Mouse (Mus musculus): Measurements from ENCODE around the gene Rbfox1. TPM values are rescaled to one million over a fixed set of nuclear protein-coding genes. Genes with fewer than 3 reads are reported as not detected.

Gene Rbfox1
- polyA plus RNA-seq, 1 experiment from 2014 or later = 125 TPM

DNA sequence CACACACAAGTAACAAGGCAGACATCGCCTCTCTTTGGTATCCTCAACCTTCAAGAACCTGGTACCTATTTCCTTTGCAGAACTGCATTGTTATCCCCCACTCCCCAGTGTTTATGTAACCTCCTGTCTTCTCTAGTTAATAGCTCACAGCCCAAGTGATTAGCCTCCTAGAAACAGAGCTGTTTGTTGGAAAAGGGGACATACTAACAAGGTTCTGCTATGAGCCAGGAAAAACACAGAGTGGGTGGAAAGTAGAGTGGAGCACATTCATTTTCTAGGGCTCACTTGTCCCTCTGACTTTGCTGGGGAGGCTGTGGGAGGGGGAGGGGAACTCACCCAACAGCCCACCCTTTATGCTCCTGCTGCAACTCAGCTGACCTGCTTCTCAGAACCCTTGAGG, 114.9 kb downstream of the Rbfox1 start:
- Histone ChIP-seq H3K4me3 (replicated peaks; ENCODE audit: low read depth, low read length) (no peak overlapping the region), H3K4me2 (ENCODE audit: low read length) (no peak overlapping the region), H3K9ac (replicated peaks; ENCODE audit: low read length) (no peak overlapping the region), H3K4me1 (ENCODE audit: control insufficient read depth, insufficient read depth, low read length) (0 out of 2 replicates have a peak, but pooled peaks cover 3% of the 10 kb centered on the region), H3K27me3 (ENCODE audit: control insufficient read depth, insufficient read depth, low read length) (no peaks in the 10 kb centered on the region), H3K9me3 (ENCODE audit: control insufficient read depth, low read length) (no peaks in the 10 kb centered on the region), H3K27ac (replicated peaks; ENCODE audit: low read depth, low read length) (no peak overlapping the region), H3K36me3 (ENCODE audit: control insufficient read depth, insufficient read depth, low read length) (no peaks in the 10 kb centered on the region)
- DNase-seq (no peak), ATAC-seq (ENCODE audit: low FRiP score, low TSS enrichment) (no peak)
- WGBS = 84% methylated on average over 1 of the region's 1 CpGs

DNA sequence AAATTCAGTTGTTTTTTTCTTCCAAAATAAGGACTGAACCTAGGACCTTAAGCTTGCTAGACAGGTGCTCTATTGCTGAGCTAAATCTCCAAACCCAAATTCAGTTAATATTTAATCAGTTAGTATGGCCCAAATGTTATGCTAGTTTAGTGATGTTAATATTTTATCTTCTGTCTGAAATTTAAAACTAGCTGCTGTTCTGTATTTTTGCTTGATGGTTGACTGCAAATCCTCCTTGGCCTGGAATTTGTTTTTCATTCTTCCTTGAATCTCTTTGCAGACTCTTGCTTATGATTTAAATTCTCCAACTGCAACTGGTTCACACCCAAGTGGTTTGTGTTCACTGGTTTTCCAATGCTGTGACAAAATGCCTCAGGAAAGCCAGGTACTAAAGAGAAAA, 121.8 kb downstream of the Rbfox1 start:
- DNase-seq (no peak), ATAC-seq (ENCODE audit: low FRiP score, low TSS enrichment) (no peak)
- Histone ChIP-seq H3K27me3 (ENCODE audit: control insufficient read depth, insufficient read depth, low read length) (no peaks in the 10 kb centered on the region), H3K27ac (replicated peaks; ENCODE audit: low read depth, low read length) (no peak overlapping the region), H3K4me2 (ENCODE audit: low read length) (no peak overlapping the region), H3K36me3 (ENCODE audit: control insufficient read depth, insufficient read depth, low read length) (no peaks in the 10 kb centered on the region), H3K9ac (replicated peaks; ENCODE audit: low read length) (no peak overlapping the region), H3K4me1 (ENCODE audit: control insufficient read depth, insufficient read depth, low read length) (no peaks in the 10 kb centered on the region), H3K9me3 (ENCODE audit: control insufficient read depth, low read length) (no peaks in the 10 kb centered on the region), H3K4me3 (replicated peaks; ENCODE audit: low read depth, low read length) (no peak overlapping the region)

DNA sequence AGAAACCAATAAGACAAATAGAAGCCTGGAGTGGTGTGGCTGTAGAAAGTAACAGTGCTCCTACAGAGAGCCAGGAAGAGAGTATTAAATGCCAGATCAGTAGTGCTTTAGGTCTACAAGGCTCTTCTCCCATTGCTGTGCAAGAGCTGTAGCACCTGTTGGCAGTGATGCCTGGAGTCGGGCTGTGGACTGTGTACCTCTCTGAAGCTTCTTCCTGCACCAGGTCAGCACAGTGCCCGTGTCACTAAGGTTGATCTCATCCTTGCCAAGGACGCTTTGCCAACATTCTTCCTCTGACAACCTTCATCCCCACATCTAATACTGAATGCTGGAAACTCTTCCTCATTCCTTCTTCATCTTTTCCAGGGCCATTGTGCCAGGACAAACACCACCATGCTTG, 127.7 kb downstream of the Rbfox1 start:
- H3K4me2 ChIP-seq (ENCODE audit: low read length) = no peak overlapping the region
- ATAC-seq (ENCODE audit: low FRiP score, low TSS enrichment) (no peak), DNase-seq (no peak)
- H3K9me3 ChIP-seq (ENCODE audit: control insufficient read depth, low read length) = no peaks in the 10 kb centered on the region
- no peak overlapping the region for H3K4me3 ChIP-seq (replicated peaks; ENCODE audit: low read depth, low read length)
- no peak overlapping the region for H3K9ac ChIP-seq (replicated peaks; ENCODE audit: low read length)
- 87% methylated on average over 3 of the region's 3 CpGs for WGBS
- no peaks in the 10 kb centered on the region for H3K36me3 ChIP-seq (ENCODE audit: control insufficient read depth, insufficient read depth, low read length)
- no peak overlapping the region for H3K27ac ChIP-seq (replicated peaks; ENCODE audit: low read depth, low read length)
- no peaks in the 10 kb centered on the region for H3K27me3 ChIP-seq (ENCODE audit: control insufficient read depth, insufficient read depth, low read length)
- H3K4me1 ChIP-seq (ENCODE audit: control insufficient read depth, insufficient read depth, low read length) = no peaks in the 10 kb centered on the region

GRCm38 (mm10) chr16:6018639-6019038, 133.5 kb downstream of the Rbfox1 start:
- Histone ChIP-seq H3K4me2 (ENCODE audit: low read length) (no peak overlapping the region), H3K27ac (replicated peaks; ENCODE audit: low read depth, low read length) (no peak overlapping the region), H3K9ac (replicated peaks; ENCODE audit: low read length) (no peak overlapping the region), H3K4me1 (ENCODE audit: control insufficient read depth, insufficient read depth, low read length) (0 out of 2 replicates have a peak, but pooled peaks cover 6% of the 10 kb centered on the region), H3K36me3 (ENCODE audit: control insufficient read depth, insufficient read depth, low read length) (no peaks in the 10 kb centered on the region), H3K4me3 (replicated peaks; ENCODE audit: low read depth, low read length) (no peak overlapping the region), H3K27me3 (ENCODE audit: control insufficient read depth, insufficient read depth, low read length) (no peaks in the 10 kb centered on the region), H3K9me3 (ENCODE audit: control insufficient read depth, low read length) (no peaks in the 10 kb centered on the region)
- DNase-seq = peak; percentile 91
- no peak for ATAC-seq (ENCODE audit: low FRiP score, low TSS enrichment)
- WGBS = 49% methylated on average over 5 of the region's 5 CpGs

GRCm38 (mm10) chr16:6019361-6019760, 134.2 kb downstream of the Rbfox1 start:
- Histone ChIP-seq H3K9ac (replicated peaks; ENCODE audit: low read length) (no peak overlapping the region), H3K4me3 (replicated peaks; ENCODE audit: low read depth, low read length) (no peak overlapping the region), H3K27ac (replicated peaks; ENCODE audit: low read depth, low read length) (no peak overlapping the region), H3K9me3 (ENCODE audit: control insufficient read depth, low read length) (no peaks in the 10 kb centered on the region), H3K4me1 (ENCODE audit: control insufficient read depth, insufficient read depth, low read length) (0 out of 2 replicates have a peak, but pooled peaks cover 6% of the 10 kb centered on the region), H3K36me3 (ENCODE audit: control insufficient read depth, insufficient read depth, low read length) (no peaks in the 10 kb centered on the region), H3K27me3 (ENCODE audit: control insufficient read depth, insufficient read depth, low read length) (no peaks in the 10 kb centered on the region), H3K4me2 (ENCODE audit: low read length) (no peak overlapping the region)
- 40% methylated on average over 1 of the region's 1 CpGs for WGBS
- DNase-seq = no peak
- ATAC-seq (ENCODE audit: low FRiP score, low TSS enrichment) = no peak

DNA sequence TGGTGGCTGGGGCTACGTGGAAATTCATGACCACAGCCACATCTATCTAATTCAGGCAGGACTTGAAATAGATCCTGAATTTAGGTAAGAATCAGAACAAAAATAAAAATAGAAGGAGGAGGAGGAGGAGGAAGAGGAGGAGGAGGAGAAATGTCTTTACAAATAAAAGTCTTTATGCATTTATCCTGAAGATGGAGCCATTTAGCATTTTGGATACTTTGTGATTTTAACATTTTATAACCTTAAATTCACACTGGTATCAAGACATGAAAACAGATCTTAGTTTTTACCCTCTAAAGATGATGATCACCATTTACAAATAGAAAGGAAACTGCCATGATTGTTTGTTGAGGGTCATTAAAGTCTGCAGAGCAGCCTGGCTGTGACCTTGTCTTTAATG, 146.1 kb downstream of the Rbfox1 start:
- Histone ChIP-seq H3K4me2 (ENCODE audit: low read length) (no peak overlapping the region), H3K27me3 (ENCODE audit: control insufficient read depth, insufficient read depth, low read length) (no peaks in the 10 kb centered on the region), H3K9me3 (ENCODE audit: control insufficient read depth, low read length) (no peaks in the 10 kb centered on the region), H3K36me3 (ENCODE audit: control insufficient read depth, insufficient read depth, low read length) (no peaks in the 10 kb centered on the region), H3K4me1 (ENCODE audit: control insufficient read depth, insufficient read depth, low read length) (no peaks in the 10 kb centered on the region; the same call in 1 of the 2 replicates), H3K27ac (replicated peaks; ENCODE audit: low read depth, low read length) (no peak overlapping the region), H3K4me3 (replicated peaks; ENCODE audit: low read depth, low read length) (no peak overlapping the region), H3K9ac (replicated peaks; ENCODE audit: low read length) (no peak overlapping the region)
- 76% methylated on average over 1 of the region's 1 CpGs for WGBS
- no peak for DNase-seq
- no peak for ATAC-seq (ENCODE audit: low FRiP score, low TSS enrichment)

DNA sequence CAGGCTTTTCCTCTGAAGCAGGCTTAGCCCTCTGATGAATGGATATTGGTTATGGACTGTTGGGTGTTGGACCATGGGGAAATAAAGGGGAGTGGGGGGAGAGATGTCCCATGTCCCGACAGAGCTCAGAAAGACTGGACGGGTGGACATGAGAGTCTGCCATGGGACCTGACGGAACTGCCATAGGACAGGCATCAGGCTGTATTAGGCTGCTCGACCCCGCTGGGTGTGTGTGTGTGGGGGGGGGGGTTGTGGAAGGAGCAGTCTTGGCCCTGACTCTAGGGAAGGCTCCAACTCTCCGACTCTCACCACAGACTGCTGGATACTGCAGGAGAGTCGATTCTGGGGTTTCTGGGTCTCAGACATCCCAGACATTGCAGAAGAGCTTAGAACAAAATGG, 147.4 kb downstream of the Rbfox1 start:
- Histone ChIP-seq H3K4me2 (ENCODE audit: low read length) (no peak overlapping the region), H3K36me3 (ENCODE audit: control insufficient read depth, insufficient read depth, low read length) (no peaks in the 10 kb centered on the region), H3K9ac (replicated peaks; ENCODE audit: low read length) (no peak overlapping the region), H3K27me3 (ENCODE audit: control insufficient read depth, insufficient read depth, low read length) (no peaks in the 10 kb centered on the region), H3K9me3 (ENCODE audit: control insufficient read depth, low read length) (no peaks in the 10 kb centered on the region), H3K4me3 (replicated peaks; ENCODE audit: low read depth, low read length) (no peak overlapping the region), H3K27ac (replicated peaks; ENCODE audit: low read depth, low read length) (no peak overlapping the region), H3K4me1 (ENCODE audit: control insufficient read depth, insufficient read depth, low read length) (peaks cover 8% of the 10 kb centered on the region; the same call in 1 of the 2 replicates)
- ATAC-seq (ENCODE audit: low FRiP score, low TSS enrichment) (no peak), DNase-seq (no peak)
- WGBS = 90% methylated on average over 7 of the region's 7 CpGs

- DNase-seq (no peak), ATAC-seq (ENCODE audit: low FRiP score, low TSS enrichment) (no peak)
- Histone ChIP-seq H3K4me3 (replicated peaks; ENCODE audit: low read depth, low read length) (no peak overlapping the region), H3K4me2 (ENCODE audit: low read length) (no peak overlapping the region), H3K27me3 (ENCODE audit: control insufficient read depth, insufficient read depth, low read length) (no peaks in the 10 kb centered on the region), H3K4me1 (ENCODE audit: control insufficient read depth, insufficient read depth, low read length) (peaks cover 8% of the 10 kb centered on the region; the same call in 1 of the 2 replicates), H3K9me3 (ENCODE audit: control insufficient read depth, low read length) (no peaks in the 10 kb centered on the region), H3K9ac (replicated peaks; ENCODE audit: low read length) (no peak overlapping the region), H3K36me3 (ENCODE audit: control insufficient read depth, insufficient read depth, low read length) (no peaks in the 10 kb centered on the region), H3K27ac (replicated peaks; ENCODE audit: low read depth, low read length) (no peak overlapping the region)
- WGBS = 92% methylated on average over 3 of the region's 3 CpGs
These were observed 149.7 kb downstream of the Rbfox1 start for GRCm38 (mm10) chr16:6034876-6035275.

DNA sequence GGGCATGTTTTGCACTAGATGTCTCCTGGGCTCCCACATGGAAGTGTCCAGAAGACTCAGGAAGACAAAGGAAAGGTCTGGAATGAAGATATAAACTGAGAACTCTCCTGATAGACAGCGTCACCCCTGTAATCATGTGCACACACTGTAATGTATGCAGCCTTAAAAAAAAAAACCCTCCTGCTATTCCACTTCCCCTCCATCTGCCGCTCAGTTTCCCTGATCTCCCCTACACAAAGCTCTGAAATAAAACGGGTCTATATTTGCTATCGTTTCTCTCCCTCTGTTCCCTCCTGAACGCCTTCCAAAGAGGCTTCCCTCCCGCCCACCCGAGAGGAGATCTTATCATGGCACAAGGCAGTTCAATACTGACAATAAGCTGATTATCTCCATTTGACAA, 151.9 kb downstream of the Rbfox1 start:
- no peak overlapping the region for H3K9ac ChIP-seq (replicated peaks; ENCODE audit: low read length)
- no peak for DNase-seq
- 21% methylated on average over 7 of the region's 7 CpGs for WGBS

More for the DNA sequence above, 151.9 kb downstream of the Rbfox1 start:
- no peaks in the 10 kb centered on the region for H3K27me3 ChIP-seq (ENCODE audit: control insufficient read depth, insufficient read depth, low read length)
- ATAC-seq (ENCODE audit: low FRiP score, low TSS enrichment) = no peak
- no peaks in the 10 kb centered on the region for H3K36me3 ChIP-seq (ENCODE audit: control insufficient read depth, insufficient read depth, low read length)
- peaks cover 8% of the 10 kb centered on the region; the same call in 1 of the 2 replicates for H3K4me1 ChIP-seq (ENCODE audit: control insufficient read depth, insufficient read depth, low read length)
- H3K4me3 ChIP-seq (replicated peaks; ENCODE audit: low read depth, low read length) = no peak overlapping the region
- H3K4me2 ChIP-seq (ENCODE audit: low read length) = no peak overlapping the region
- no peak overlapping the region for H3K27ac ChIP-seq (replicated peaks; ENCODE audit: low read depth, low read length)
- no peaks in the 10 kb centered on the region for H3K9me3 ChIP-seq (ENCODE audit: control insufficient read depth, low read length)

All from midbrain, embryonic 14.5 days (tissue).